Mouse (Mus musculus) adrenal gland, postnatal 4 days (tissue): Measurements from ENCODE around the gene Arhgef7. TPM values are rescaled to one million over a fixed set of nuclear protein-coding genes. Genes with fewer than 3 reads are reported as not detected.
"Not testable (repeated sequence)": the region's sequence is repeated elsewhere in the genome, so short reads cannot be mapped to it uniquely, and the experiment has no call there.

Experiments
- DNase-seq, 2 experiments: peaks; one replicate each; pipeline ENCODE4 v3.0.0; 2021 to 2022; ENCODE audit warnings: low spot score in 2 of 2, mixed read lengths in 2 of 2
- total RNA-seq, 2 experiments: library from RNA; stranded (reverse); gene quantifications; 2 replicates each; pipeline ENCODE4 v1.2.3; 2021

Gene Arhgef7
- total RNA-seq, 2 experiments from 2014 or later, result 72.8 to 74.1 TPM

DNA sequence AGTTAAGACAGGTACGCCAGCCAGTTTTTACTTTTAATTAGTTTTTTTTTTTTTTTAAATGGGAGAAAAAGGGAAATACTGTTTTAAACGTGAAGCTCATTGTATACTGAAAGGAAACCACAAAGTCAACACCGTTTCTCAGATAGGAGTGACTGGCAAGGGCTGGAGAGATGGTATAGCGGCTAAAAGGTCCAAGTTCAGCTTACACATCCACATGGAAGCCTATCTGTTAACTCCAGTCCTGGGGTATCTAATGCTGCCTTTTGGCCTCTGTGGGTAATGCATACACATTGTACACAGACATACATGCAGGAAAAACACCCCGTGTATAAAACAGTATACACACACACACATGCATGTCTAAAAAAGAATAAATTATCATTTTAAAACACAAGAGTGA, 104.4 kb downstream of the Arhgef7 start:
- DNase-seq, result no peak

DNA sequence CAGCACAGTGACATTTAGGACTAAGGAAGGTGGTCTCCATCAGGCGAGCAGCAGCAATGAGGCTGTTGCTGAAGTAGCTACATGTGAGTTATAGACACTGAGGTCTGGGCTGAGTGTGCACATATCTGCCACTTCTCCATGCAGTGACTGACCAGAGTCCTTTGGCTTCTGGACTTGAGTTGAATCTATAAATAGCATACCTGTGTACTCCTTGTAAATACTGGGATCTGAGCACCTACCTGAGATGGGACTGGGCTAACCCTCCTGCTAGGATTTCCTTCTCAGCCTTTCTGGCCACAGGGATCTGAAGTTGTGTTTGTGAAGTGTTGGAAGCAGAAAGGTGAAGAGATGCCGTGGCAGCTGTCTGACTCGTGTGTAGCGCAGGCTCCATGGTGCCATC, 105.6 kb downstream of the Arhgef7 start:
- no peak for DNase-seq

DNA sequence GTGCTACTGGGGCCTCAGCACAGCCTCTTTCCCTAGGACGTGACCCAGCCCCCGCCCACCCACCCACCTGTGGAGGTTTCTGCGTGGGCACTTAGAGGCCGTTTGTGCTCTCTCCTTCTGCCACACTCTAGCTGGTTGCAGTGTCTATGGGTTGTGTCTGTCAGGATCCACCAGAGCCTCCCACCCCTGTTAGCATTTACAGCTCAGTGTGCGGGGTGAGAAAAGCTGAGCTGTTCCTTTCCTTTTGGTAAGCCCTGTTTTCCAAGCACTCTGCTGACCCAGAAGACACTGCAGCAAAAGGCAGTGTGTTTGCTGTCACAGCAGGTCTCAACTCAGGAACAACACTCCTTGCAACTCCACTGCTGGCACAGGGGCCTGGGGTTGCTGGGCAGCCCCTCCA, 106.7 kb downstream of the Arhgef7 start:
- no peak for DNase-seq

DNA sequence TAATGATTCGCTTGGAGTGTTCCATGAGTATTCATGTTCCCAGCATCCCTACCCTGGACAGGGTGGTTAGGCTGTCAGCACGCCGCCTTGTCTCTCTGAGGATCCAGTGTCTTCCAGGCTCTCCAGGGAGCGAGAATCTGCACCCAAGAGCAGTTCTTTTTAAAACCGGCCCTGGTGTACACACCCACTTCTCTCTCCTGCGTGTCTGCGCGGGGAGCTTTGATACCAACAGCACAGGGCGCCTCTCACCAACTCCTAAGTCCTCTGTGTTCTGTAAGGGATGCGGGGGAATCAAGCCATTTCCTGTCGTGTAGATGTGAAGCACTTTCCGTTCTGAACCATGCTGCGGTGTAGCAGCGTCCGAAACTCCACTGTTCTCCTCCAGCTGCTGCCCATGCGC, 107.2 kb downstream of the Arhgef7 start:
- DNase-seq, result no peak

DNA sequence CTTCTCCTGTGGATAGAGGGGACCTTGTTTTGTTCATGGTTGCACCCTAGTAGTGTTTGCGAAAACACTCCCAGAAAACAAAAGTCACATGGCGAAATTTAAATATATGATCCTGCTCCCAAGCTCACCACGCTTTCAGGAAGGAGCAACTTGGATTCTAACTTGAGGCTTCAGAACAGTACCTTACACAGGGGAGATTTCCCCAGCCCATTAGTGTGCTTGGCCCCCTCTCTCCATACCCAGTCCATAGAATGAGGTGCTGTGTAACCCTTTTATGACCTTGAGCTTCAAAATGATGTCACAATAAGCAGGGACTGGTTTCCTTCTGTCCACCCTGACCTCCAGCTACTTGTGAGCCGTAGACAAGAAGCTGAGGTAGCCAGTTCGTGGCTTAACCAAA, 112.7 kb downstream of the Arhgef7 start, which contains the start of gene Tex29:
Gene Tex29 (plus strand): TSS at position 301 of the 400 bp plus-strand sequence.
- no peak for DNase-seq

DNA sequence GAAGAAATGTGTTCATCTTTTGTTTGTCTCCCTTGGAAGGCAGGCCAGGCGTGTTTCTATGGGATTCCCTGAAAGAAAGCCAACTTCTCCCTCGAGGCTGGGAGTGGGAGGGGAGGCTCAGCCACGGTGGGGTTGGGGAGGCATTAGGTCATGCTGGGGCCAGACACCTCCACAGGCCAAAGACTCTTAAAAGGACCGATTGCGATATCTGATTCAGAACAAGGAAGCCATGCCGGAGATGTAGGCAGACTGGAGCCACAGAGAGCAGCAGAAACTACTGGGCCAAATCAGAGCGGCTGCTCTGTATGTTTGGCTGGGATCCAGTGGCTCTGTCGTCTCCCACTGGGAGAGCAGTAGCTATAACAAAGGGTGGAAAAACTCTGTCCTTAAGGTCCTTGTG, 114.0 kb downstream of the Arhgef7 start:
- no peak for DNase-seq

DNA sequence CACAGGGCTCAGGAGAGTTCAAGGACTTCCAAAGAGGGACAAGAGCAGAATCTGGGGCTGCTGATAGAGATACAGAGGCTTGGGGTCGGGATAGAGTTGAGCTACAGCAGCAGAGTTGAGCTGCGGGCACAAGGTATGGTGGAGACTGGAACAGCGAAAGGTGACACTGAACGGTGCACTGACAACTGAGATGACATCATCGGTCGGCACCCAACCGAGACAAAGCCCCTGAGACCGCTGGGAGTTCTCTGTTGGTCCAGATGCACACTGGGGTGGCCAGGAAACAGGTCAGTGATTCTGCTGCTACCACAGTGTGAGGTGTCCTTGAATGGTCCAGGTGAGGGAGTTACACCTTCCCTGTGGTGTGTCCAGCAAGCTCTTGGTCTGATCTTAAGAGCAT, 115.2 kb downstream of the Arhgef7 start:
- DNase-seq, result no peak

DNA sequence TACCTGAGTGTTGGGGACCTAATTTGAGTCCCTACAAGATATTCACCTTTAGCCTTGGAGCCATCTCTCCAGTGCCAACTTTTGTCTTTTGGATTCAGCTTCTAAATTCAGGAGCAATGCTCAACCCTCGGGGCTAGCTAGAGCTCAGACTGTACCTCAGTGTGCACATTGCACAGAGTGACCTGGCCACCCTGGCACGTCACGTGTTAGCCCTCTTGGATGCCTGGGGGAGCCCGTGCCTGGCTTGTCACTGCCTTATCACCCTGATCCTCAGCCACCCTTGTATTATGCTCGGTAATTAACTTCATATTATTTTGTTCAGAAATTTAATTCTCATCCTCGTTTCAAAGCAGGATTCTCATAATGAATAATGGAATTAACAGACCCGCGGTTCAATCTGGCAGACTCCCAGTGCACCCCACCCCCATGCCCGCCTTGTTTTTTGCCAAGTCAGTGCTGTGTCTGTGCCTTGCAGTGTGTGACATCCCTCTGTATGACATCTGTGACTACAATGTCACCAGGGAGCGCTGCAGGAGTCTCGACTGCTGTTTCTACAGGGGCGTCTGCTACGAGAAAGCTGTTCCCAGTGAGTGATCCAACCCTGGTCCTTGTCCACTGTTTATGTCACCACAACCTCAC, 116.3 kb downstream of the Arhgef7 start:
- DNase-seq, result no peak

DNA sequence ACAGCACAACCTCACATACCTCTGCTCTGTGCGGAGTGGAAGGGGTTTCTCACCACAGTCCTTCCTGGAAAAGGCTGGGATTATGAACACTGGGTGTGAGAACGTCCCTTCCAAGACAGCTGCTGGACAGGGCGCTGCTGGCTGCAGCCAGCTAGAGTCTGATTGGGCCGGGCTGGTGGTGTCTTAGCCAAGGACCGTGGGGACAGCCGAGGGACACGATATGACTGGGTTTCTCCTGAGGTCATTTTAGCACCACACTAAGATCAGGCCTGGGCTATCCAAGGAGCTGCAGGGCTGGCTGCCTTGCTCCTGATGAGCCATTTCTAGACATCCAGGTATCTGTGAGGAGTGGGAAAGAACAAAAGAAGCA, 116.8 kb downstream of the Arhgef7 start:
- no peak for DNase-seq

DNA sequence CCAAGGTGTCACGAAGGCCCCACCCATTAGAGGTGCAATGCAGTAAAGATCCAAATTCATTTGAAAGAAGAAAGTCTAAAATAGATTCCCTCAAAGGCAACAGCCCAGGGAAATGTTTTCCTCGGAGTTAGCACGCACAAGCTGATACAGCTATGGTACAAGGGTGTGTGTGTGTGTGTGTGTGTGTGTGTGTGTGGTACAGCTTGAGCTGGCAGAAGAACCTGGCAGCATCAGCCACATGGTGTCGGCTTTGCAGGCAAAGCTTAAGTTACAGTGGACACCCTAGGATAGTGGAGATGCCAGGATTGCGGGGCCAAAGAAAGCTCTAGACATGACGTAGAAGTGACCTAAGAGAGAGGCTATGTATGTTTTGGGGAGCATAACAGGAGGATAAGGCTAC, 119.3 kb downstream of the Arhgef7 start:
- DNase-seq, result no peak

DNA sequence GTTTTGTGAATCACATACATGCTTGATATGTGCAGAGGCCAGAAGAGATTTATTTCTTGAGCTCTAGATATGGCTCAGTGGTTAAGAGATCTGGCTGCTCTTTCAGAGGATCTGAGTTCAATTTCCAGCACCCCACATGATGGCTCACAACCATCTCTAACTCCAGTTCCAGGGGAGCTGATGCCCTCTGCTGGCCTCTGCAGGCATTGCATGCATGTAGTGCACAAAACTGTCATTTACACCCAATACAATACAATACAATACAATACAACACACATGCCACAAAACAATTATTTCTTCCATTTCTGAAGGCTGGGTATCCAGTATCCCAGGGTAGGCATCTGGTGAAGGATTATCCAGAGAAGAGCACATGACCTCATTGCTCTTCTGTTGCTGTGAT, 140.3 kb downstream of the Arhgef7 start:
- DNase-seq, result no peak

DNA sequence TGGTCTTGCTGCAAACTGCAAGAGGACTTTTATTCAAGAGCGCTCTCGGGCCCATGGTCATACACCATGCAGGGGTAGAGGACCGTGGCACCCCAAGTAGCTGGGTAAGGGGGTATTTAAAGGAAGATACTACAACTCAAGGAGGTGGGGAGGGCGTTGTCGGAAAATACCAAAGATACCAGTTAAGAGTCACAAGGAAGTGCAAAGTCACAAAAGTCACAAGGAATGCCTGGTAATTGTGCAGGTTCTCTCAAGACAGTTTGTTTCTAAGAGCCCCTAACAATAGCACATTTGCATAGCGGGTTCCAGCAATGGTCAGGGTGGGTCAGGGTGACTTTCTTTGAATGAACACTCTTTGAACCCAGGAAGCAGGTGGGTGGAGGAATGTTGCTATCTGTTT, 146.7 kb downstream of the Arhgef7 start:
- not testable (repeated sequence) for DNase-seq

DNA sequence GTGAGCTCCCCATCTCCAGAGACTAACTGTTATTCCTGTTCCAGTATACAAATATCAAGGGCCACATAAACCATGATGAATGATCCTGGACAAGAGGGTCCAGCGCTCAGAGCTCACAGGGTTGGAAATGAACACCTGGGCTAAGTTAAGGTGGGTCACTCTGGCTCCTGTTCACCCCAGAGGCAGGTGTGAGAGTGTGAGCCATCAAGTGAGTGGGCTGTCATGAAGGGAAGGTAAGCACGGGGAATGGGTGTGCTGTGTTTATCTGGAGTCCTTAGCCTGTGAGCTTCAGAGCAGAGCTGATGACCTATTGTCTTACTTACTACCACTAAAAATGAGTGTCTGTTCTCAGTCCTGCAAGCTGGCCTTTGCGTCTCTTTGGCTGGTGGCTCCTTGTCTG, 157.1 kb downstream of the Arhgef7 start:
- no peak for DNase-seq

Other genes starting within 250 kb of the Arhgef7 start
- 10 to 100 TPM in 1 of 2 experiments, 1 to 10 TPM in 1; 8.7 to 10.9 TPM for gene Rab20, start 249.0 kb upstream of the Arhgef7 start, total RNA-seq
- 10 to 100 TPM; 74.2 to 77.2 TPM for gene Naxd, start 230.2 kb upstream of the Arhgef7 start, total RNA-seq
- 10 to 100 TPM; 34.4 to 36.2 TPM for gene Cars2, start 176.9 kb upstream of the Arhgef7 start, total RNA-seq
- gene Ing1, start 172.2 kb upstream of the Arhgef7 start, total RNA-seq, result 10 to 100 TPM; 46.7 to 50.0 TPM
- gene Ankrd10, start 92.0 kb upstream of the Arhgef7 start, total RNA-seq, result 10 to 100 TPM; 86.5 to 97.9 TPM
- not detected for gene 1700016D06Rik, start 26.7 kb upstream of the Arhgef7 start, total RNA-seq
- not detected for gene Tex29, start 112.8 kb downstream of the Arhgef7 start, total RNA-seq